Mouse (Mus musculus): ENCODE measurements around the gene Socs7.

Gene Socs7

DNA sequence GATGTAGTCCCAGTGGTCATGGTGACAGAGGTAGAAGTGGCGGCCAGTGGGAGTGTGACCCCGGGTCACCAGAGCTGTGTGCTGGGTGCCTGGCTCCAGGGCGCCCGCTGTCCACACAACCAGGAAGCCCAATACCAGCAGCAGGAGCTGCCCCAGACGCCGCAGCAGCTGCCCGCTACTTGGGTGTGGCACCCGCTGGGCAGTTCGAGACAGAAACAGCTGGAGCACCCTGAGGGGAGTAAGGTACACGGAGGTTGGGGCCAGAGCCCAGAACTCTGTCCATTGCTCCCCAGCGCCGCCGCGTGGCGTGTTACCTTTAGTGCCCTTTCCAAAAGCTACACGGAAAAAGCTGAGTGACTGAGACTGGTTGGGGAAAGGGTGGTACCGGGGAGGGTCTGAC, 18.7 kb upstream of the Socs7 start:
- no peak for DNase-seq

DNA sequence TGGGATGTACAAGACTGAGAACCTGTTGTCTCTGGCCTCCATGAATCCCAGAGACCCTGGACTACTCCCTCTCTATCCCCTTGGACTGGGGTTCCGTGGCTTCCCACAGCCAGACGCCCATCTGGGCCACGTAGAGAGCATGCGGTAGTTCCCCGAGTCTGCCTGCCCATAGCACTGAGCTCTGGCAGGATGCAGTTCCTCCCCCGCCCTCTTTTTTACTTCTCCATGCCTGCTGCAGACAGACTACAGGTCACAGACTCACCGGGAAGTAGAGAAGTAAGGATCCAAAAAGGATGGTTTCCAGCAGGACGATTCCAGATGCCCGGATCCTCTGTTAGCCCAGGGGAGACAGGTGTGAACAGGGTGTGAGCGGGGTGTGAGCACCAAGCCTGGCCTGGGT, 16.9 kb upstream of the Socs7 start:
- no peak for DNase-seq

DNA sequence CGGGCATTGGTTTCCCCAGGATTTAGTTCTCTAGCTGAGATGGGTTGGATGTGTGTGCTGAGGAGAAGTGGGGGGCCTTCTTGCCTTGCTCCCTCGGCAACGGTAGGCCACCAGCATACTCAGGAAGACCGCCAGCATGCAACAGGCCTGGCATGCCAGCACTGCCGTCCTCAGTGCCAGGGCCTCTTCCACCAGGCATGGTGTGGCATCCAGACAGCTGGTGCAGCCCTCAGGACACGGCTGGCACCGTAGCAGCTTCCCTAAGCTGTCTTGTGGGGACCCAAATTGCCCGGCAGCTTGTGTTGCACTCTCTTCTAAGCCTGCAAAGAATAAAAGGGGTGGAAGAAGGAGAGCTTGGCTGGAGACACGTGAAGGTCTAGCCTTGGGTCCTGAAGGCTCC, 16.0 kb upstream of the Socs7 start:
- DNase-seq, result no peak

GRCm38 (mm10) chr11:97347291-97347690, 15.1 kb upstream of the Socs7 start:
- no peak for DNase-seq

- DNase-seq, result peak; percentile 48
Observed at GRCm38 (mm10) chr11:97350035-97350434, 12.3 kb upstream of the Socs7 start.

DNA sequence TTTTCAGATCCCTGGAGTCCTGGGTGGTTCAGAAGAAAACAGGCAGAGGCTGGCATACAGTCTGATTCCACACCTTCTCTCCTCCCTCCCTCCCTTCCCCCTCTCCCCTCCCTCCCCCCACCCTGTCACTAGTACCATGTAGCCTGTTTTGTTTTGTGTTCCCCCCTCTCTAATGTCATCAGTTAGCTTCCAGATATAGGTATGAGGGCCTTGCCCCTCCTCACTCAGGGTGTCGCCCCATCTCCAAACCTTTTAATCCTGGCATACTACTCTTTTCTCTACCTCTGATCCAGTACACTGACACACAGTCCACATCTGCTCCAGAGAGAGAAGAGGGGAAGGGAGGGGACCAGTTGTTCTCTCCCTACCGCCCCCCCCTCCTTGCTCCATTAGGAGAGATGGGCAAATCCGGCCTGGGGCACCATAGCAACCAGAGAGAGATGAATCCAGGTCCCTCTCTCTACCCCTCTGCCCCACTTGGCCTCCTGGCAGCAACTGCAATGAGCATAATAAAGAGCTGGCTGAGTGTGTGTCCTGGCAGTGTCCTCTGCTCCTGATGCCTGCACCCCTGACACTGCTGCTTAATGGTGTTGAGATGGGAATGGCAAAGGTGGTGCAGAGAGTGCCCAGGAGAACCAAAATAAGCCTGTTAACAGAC, 10.2 kb upstream of the Socs7 start, which contains the start of gene Gpr179:
Gene Gpr179, minus strand, starts transcription at position 51 of the 658 bp plus-strand sequence.
- DNase-seq, result no peak

GRCm38 (mm10) chr11:97352935-97353597, 9.3 kb upstream of the Socs7 start:
- no peak for DNase-seq

DNA sequence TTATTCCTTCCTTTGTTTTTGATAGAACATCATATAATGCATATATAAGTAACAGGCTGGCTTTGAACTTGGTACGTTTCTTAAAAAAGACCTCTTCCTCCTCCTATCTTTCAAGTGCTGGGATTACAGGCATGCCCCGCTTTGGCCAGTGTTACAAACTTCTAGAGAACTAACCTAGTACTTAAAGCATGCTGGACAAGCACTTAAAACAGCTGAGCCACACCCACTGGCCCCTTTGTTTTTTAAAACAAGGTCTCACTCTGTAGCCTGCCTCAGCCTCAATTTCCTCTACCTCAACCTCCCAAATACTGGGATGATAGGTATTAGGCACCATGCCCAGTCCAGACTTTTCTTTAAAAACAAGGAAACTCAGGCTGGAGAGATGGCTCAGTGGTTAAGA, 7.7 kb upstream of the Socs7 start:
- DNase-seq, result no peak

- no peak for DNase-seq
Observed at GRCm38 (mm10) chr11:97355247-97355646, 7.1 kb upstream of the Socs7 start.

DNA sequence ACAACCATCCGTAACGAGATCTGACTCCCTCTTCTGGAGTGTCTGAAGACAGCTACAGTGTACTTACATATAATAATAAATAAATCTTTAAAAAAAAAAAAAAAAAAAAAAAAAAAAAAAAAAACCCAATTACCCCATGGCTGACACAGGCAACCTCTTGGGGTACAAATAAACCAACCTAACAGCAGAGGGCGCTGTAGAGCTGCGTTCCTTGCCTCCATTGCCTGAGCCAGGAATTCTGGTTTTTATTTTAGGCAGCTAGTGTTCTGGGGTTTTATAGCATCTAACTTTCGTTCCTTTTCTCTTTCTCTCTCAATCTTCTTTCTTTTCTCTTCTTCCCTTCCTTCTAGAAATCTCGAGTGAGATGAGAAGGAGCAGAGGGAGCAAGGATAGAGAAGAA, 4.7 kb upstream of the Socs7 start:
- peak; percentile 61 for DNase-seq

DNA sequence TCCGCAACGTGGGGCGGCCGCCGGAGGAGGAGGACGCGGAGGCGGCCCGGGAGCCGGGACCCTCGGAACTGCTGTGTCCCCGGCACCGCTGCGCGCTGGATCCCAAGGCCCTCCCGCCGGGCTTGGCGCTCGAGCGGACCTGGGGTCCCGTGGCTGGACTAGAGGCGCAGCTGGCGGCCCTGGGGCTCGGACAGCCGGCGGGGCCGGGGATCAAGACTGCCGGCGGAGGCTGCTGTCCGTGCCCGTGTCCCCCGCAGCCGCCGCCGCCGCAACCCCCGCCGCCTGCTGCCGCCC, 245 bp downstream of the Socs7 start:
- DNase-seq, result peak; percentile 44

GRCm38 (mm10) chr11:97362943-97363643, 742 bp downstream of the Socs7 start:
- peak; percentile 41 for DNase-seq

- no peak for DNase-seq
Observed at GRCm38 (mm10) chr11:97363644-97363995, 1.3 kb downstream of the Socs7 start.

- no peak for DNase-seq
Observed at GRCm38 (mm10) chr11:97365556-97365955, 3.2 kb downstream of the Socs7 start.

GRCm38 (mm10) chr11:97368501-97368900, 6.2 kb downstream of the Socs7 start:
- no peak for DNase-seq

- DNase-seq, result peak; percentile 64
Observed at GRCm38 (mm10) chr11:97370329-97371091, 8.2 kb downstream of the Socs7 start.

DNA sequence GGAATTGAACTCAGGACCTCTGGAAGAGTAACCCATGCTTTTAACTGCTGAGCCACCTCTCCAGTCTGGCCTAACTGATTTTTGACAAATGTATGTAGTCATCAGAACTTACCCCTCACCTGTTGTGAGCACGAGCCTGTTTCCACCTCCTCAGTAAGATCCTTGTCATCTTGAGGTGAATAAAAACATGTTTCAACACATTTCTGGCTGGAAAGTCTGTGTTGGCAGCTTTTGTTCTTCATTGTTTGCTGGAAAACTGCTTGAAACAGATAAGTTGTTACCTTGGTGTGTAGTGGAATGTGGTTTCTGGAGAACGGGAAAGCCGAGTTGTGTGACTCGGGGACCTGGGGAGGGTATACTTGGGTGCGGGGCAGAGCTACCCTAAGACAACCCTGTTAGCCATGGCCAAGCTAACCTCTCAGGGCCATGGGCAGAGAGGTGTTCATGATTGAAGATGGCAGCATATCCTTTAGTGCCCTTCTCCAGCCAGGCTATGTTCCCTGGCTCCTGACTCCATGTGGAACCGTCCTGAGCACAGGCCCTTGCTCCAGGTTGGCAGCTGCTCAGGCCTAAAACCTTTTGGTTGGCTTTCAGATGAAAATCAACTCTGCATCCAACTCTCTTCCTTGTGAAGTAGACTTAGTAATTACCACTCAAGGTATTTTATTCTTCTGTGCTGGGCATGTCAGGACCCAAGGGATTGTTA, 10.0 kb downstream of the Socs7 start:
- no peak for DNase-seq

DNA sequence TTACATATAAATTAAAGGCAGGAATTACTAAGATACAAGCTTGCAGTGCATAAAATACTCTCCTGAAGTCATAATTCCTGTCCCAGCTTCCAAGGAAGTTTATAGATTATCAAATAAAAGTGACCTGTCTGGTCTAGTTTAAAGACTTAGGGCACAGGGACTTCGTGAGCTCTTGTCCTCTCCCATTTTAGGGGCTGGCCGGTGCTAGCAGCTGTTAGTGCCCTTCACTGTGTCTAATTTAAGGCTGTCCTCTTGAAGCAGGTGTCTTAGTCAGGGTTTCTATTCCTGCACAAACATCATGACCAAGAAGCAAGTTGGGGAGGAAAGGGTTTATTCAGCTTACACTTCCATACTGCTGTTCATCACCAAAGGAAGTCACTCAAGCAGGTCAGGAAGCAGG, 11.1 kb downstream of the Socs7 start:
- no peak for DNase-seq

- DNase-seq, result no peak
Observed at GRCm38 (mm10) chr11:97380036-97380435, 17.7 kb downstream of the Socs7 start.

GRCm38 (mm10) chr11:97383017-97383416, 20.7 kb downstream of the Socs7 start:
- no peak for DNase-seq

- DNase-seq, result no peak
Observed at GRCm38 (mm10) chr11:97383764-97384163, 21.4 kb downstream of the Socs7 start.

DNA sequence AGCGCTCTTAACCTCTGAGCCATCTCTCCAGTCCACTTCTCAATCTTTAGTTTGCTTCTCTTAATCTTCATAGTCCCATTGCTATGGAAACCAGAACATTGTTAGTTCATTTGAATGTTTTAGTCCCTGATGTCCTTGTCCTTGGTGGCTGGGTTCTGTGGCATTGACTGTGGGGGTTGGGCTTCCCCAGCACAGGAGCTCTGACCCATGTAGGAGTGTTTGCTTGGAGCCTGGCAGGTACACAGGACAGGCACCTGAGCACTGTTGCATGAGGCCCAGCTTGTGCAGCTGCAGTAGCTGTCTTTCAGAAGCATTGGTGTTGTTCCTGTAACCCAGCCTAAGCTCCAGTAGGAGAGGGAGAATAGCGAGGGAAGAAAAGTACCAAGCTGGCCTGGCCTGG, 25.5 kb downstream of the Socs7 start:
- DNase-seq, result no peak

- DNase-seq, result no peak
Observed at GRCm38 (mm10) chr11:97389127-97389526, 26.8 kb downstream of the Socs7 start.

Measured in right cerebral cortex, postnatal 25 days (tissue).